Mouse (Mus musculus) heart, embryonic 12.5 days (tissue): ENCODE measurements around the gene Usp28. TPM values are rescaled to one million over a fixed set of nuclear protein-coding genes. Genes with fewer than 3 reads are reported as not detected.
"Not testable (repeated sequence)": the region's sequence is repeated elsewhere in the genome, so short reads cannot be mapped to it uniquely, and the experiment has no call there.

Experiments
- ATAC-seq: fragments of 200-750 bp; cut with Nextera tagmentation; 2 replicates; pipeline ENCODE4 v1.8.0; 2017; ENCODE audit warnings: moderate TSS enrichment, moderate library complexity; ENCODE audit not compliant: insufficient number of reproducible peaks, low FRiP score
- H3K27ac ChIP-seq: fragments of 300-500 bp; sonication (generic); 2 replicates; pipeline ENCODE4 v1.5.1; 2016; ENCODE audit warnings: mild to moderate bottlenecking, moderate library complexity; ENCODE audit not compliant: poor library complexity, severe bottlenecking
- H3K27me3 ChIP-seq: fragments of 300-500 bp; sonication (generic); replicated peaks from 2 replicates; pipeline ENCODE4 v1.6.1; 2016; ENCODE audit warnings: mild to moderate bottlenecking, moderate library complexity
- H3K36me3 ChIP-seq: fragments of 300-500 bp; sonication (generic); 2 replicates; pipeline ENCODE4 v1.6.1; 2016; ENCODE audit warnings: mild to moderate bottlenecking, moderate library complexity
- H3K4me1 ChIP-seq: fragments of 300-500 bp; sonication (generic); replicated peaks from 2 replicates; pipeline ENCODE4 v1.6.1; 2016; ENCODE audit warnings: mild to moderate bottlenecking
- H3K4me2 ChIP-seq: fragments of 300-500 bp; sonication (generic); 2 replicates; pipeline ENCODE4 v1.6.1; 2016; ENCODE audit warnings: mild to moderate bottlenecking, moderate library complexity
- H3K4me3 ChIP-seq: fragments of 300-500 bp; sonication (generic); 2 replicates; pipeline ENCODE4 v1.5.1; 2016; ENCODE audit warnings: mild to moderate bottlenecking
- H3K9ac ChIP-seq: fragments of 300-500 bp; sonication (generic); 2 replicates; pipeline ENCODE4 v1.6.1; 2016; ENCODE audit warnings: mild to moderate bottlenecking, moderate library complexity
- H3K9me3 ChIP-seq: fragments of 300-500 bp; sonication (generic); replicated peaks from 2 replicates; pipeline ENCODE4 v1.6.1; 2016; ENCODE audit warnings: mild to moderate bottlenecking, moderate library complexity
- WGBS: fragments of 180-500 bp; shearing (Covaris S2); methylation state at CpG from one replicate; pipeline ENCODE4 v1.1.7; 2016; 5-methylcytosine and 5-hydroxymethylcytosine counted together
- polyA plus RNA-seq: library from polyadenylated mRNA; unstranded; fragments of >200 nt; fragmentation: Nextera tagmentation; extraction: Ambion mirVana; gene quantifications from 2 replicates; pipeline ENCODE4 v1.2.1, GENCODE M21; 2016

The Usp28 gene
- polyA plus RNA-seq, 1 experiment from 2014 or later: 133 TPM

DNA sequence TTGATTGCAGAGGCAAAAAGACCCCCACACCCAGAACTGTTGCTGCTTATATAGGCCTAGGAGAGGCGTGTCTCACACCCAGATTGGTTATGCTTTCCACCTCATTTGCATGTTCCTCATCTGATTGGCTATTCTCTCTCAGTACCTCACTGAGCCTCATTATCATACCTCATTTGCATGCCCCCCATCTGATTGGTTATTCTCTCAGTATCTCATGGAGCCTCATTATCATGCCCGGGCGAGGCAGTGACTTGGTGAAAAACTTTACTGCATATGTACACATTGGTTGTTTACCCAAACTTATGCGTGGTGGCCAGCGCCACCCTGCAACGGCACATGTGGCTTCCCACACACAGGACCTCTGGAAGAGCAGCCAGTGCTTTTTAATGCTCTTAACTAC, 1.4 kb upstream of the Usp28 start:
- not testable (repeated sequence) for H3K4me2 ChIP-seq, H3K9me3 ChIP-seq, H3K36me3 ChIP-seq, H3K27ac ChIP-seq, ATAC-seq, H3K27me3 ChIP-seq, H3K9ac ChIP-seq
- Histone ChIP-seq H3K4me1 (peaks cover 34% of the 10 kb centered on the region), H3K4me3 (0 out of 2 replicates have a peak overlapping the region, but pooled peaks have one; percentile 84)
- 93% methylated on average over 6 of the region's 6 CpGs for WGBS

DNA sequence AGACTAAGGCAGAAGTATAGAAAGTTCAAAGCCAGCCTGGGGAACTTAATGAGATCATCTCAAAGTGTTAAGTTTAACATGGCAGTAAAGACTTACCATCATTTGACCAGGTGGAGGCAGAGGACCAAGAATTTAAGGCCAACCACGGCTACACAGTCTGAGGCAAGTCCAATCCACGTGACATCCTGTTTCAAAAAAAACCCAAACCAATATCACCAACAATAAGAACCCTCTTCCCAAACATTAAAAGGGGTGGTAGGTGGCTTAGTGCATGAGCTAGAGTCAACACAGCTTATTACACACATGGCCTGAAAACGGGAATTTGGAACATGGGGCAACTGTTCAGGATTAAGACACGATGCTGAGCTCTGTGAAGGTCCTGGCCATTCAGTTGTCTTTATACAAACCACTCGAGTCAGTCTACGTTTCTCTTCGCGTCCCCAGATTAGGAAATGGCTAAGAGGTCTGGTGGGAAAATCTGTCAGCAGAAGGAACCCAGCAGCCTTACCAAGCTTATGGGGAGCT, 793 bp upstream of the Usp28 start:
- 26% methylated on average over 8 of the region's 8 CpGs for WGBS
- Histone ChIP-seq H3K9ac (peak overlapping the region; percentile 80), H3K27ac (peak overlapping the region; percentile 94), H3K4me2 (peak overlapping the region; percentile 83), H3K9me3 (no peaks in the 10 kb centered on the region), H3K4me3 (peak overlapping the region; percentile 84), H3K4me1 (peaks cover 39% of the 10 kb centered on the region), H3K36me3 (no peaks in the 10 kb centered on the region), H3K27me3 (no peaks in the 10 kb centered on the region)
- no peak for ATAC-seq

DNA sequence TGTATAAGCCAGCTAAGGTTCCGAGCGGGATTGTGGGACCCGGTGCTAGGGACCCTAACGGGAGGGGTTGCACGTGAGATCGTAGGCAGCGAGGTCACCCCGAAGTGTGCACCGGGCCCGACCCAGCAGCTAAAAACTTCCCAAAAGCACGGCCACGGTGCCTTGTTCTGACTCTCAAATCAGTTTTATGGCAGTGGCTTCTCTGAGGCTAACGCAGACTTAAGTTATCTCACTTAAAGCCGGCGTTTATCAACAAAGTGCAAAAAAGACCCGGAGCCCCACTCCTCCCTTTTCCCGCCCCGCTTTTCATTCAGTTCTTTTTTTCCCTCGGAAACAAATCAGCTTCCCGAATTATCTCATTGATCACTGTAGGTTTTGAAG, 523 bp downstream of the Usp28 start:
- Histone ChIP-seq H3K4me2 (peak overlapping the region; percentile 83), H3K27ac (peak overlapping the region; percentile 87), H3K4me3 (peak overlapping the region; percentile 84), H3K27me3 (no peaks in the 10 kb centered on the region), H3K4me1 (peaks cover 29% of the 10 kb centered on the region), H3K9ac (peak overlapping the region; percentile 94), H3K36me3 (no peaks in the 10 kb centered on the region), H3K9me3 (no peaks in the 10 kb centered on the region)
- ATAC-seq: no peak
- WGBS: under 1% methylated on average over 20 of the region's 20 CpGs

DNA sequence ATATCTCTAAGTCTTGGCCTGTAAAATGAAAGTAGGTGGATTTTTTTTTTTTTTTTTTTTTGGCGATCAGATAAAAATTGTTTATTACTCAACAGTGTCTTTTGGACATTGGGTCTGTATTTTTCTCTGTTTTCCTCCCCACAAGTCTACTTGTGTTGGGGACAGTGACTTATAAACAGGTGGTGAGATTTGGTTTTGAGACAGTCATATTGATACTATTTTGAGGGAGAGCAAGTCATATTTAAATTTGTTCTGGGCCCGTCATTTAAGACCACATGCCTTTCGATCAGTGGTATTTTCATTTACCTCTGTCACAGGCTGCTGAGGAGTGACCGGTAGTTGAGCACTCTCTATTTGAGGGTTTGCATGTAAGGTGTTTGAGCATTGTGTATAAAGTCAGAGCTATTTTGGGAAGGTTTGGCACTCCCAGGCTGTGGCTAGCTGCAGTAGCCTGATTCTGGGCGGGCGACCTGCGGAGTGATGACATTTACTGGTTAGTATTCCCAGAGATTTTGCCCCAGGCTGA, 1.5 kb downstream of the Usp28 start:
- peak overlapping the region; percentile 89 for H3K27ac ChIP-seq
- H3K4me2 ChIP-seq: peak overlapping the region; percentile 67
- no peaks in the 10 kb centered on the region for H3K27me3 ChIP-seq
- WGBS: 7% methylated on average over 7 of the region's 7 CpGs
- H3K9ac ChIP-seq: peak overlapping the region; percentile 61; the same call in 1 of the 2 replicates
- H3K4me3 ChIP-seq: peak overlapping the region; percentile 84
- no peaks in the 10 kb centered on the region for H3K9me3 ChIP-seq
- peaks cover 6% of the 10 kb centered on the region for H3K36me3 ChIP-seq
- peaks cover 27% of the 10 kb centered on the region for H3K4me1 ChIP-seq
- 0 out of 2 replicates have a peak, but pooled peaks have one; percentile 7 for ATAC-seq

DNA sequence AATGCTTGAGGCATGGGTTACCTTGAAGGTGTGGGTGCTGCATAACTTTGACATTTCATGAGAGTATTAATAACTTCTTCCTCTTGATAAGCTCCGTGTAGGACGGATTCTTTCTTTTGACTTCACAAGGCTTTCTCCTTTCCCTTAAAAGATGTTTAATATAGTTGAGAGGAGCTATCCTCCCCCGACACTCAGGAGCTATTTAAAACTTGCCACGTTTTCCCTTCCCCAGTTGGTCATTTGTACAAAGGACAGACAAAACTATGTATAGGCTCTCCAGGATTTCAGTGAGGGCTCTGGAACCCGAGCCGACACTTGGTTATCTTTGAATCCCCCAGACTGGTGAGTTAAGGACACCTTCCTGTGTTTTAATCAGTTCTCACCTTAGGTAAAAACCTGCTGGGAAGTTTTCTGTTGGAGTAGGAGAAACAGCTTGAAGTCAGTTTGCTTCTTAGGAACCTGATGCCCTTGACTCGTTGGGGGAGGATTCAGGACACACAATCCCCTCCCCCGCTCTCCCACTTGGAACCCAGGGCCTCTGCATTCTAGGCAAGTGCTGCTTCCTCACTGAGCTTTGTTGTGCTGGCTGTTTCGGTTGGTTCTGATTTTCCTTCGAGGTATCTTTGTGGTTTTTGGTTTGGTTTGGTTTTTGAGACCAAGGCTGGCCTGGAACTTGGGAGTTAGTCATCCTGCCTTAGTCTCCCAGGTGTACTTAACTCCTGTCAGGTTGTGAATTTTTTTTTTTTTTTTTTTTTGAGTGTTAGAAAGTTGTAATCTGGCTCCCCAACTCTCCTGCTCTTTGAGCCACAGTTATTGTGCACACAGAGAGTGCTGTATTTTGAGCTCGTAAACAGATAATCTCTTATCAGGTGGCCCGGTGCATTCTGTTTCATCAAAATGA, 2.3 kb downstream of the Usp28 start:
- Histone ChIP-seq H3K27me3 (no peaks in the 10 kb centered on the region), H3K9ac (peak overlapping the region; percentile 61), H3K4me3 (peak overlapping the region; percentile 84), H3K9me3 (no peaks in the 10 kb centered on the region), H3K36me3 (peaks cover 6% of the 10 kb centered on the region), H3K27ac (peak overlapping the region; percentile 89), H3K4me1 (peaks cover 27% of the 10 kb centered on the region), H3K4me2 (peak overlapping the region; percentile 67)
- no peak for ATAC-seq
- WGBS: 10% methylated on average over 12 of the region's 12 CpGs

DNA sequence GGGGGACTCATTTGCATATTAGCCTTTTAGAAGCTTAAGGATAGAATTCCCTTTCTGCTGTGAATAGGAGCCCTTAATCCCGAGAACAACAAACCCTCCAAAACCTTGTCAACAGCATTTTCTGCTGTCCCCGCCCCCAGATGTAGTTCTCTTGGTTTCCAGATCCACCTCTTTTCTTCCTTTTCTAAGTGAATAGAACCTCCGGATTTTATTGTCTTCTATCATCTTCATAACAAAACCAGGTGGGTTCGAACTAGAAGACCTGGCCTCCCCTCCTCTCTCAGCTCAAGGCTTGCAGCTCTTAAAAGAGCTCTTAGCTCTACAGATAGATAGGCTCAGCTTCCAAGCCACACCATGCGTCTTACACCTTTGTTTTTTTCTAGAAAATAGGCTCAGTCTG, 6.5 kb downstream of the Usp28 start:
- H3K9ac ChIP-seq: no peak overlapping the region
- H3K4me2 ChIP-seq: no peak overlapping the region
- H3K4me3 ChIP-seq: no peak overlapping the region
- peaks cover 34% of the 10 kb centered on the region for H3K4me1 ChIP-seq
- H3K9me3 ChIP-seq: no peaks in the 10 kb centered on the region
- 68% methylated on average over 5 of the region's 5 CpGs for WGBS
- H3K27me3 ChIP-seq: no peaks in the 10 kb centered on the region
- ATAC-seq: no peak
- peaks cover 21% of the 10 kb centered on the region for H3K36me3 ChIP-seq
- H3K27ac ChIP-seq: no peak overlapping the region

DNA sequence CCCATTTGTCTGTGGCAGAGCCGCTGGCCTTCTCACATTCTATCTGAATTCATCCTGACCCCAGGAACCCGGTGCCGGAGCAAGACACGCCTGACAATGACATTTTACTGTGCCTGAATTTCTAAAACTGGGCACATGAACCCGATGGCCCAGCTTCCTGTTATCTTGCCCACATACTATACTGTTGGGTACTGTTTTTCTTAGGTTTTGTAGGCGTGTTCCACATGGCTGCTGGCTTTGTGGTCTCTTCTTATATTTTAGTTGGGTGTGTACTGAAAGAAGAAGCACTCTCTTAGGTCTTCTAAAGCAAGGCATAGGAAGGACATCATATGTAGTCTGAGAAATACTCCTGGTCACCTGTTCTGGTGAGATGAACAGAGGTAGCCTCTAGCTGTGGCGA, 9.6 kb downstream of the Usp28 start:
- Histone ChIP-seq H3K4me2 (no peak overlapping the region), H3K9ac (no peak overlapping the region), H3K27ac (no peak overlapping the region), H3K4me1 (peaks cover 29% of the 10 kb centered on the region), H3K4me3 (no peak overlapping the region), H3K36me3 (peaks cover 37% of the 10 kb centered on the region), H3K9me3 (no peaks in the 10 kb centered on the region), H3K27me3 (no peaks in the 10 kb centered on the region)
- ATAC-seq: no peak
- 84% methylated on average over 7 of the region's 7 CpGs for WGBS

DNA sequence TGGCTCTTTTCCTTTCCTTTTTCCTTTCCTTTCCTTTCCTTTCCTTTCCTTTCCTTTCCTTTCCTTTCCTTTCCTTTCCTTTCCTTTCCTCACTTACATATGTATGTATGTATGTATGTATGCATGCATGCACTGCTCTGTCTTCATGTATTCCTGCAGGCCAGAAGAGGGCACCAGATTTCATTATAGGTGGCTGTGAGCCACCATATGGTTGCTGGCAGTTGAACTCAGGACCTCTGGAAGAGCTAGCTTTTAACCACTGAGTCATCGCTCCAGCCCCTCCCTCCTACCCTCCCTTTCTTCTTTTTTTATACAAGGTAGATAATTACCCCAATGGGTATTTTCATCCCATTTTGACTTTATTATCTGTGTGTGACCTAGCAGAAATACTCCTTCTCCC, 10.6 kb downstream of the Usp28 start:
- no peak overlapping the region for H3K27ac ChIP-seq
- H3K4me2 ChIP-seq: no peak overlapping the region
- H3K4me3 ChIP-seq: no peak overlapping the region
- H3K9me3 ChIP-seq: no peaks in the 10 kb centered on the region
- 100% methylated on average over 1 of the region's 1 CpGs for WGBS
- H3K36me3 ChIP-seq: peaks cover 43% of the 10 kb centered on the region
- no peaks in the 10 kb centered on the region for H3K27me3 ChIP-seq
- H3K9ac ChIP-seq: no peak overlapping the region
- peaks cover 35% of the 10 kb centered on the region for H3K4me1 ChIP-seq
- ATAC-seq: no peak

DNA sequence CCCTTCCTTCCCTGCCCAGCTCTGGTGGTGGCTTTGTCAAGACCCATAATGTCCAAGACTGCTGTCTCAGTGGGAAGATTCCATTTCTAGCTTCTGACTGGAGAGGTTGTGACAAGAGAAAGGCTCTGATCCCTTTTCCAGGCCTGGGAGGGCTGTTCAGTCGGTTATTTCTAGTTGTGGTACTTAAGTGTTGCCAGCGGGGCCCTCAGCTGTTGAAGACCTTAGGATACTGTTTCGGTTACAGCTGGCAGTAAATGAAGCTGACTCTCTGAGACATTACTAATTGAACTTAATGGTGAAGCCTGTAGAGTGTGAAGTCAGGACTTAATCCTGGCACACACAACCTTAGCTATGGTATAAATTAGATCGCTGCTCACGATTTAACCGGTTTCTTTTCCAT, 14.1 kb downstream of the Usp28 start:
- Histone ChIP-seq H3K27me3 (no peaks in the 10 kb centered on the region), H3K36me3 (peaks cover 57% of the 10 kb centered on the region), H3K4me3 (no peak overlapping the region), H3K4me1 (peaks cover 17% of the 10 kb centered on the region), H3K27ac (peak overlapping the region; percentile 68), H3K4me2 (no peak overlapping the region), H3K9me3 (no peaks in the 10 kb centered on the region), H3K9ac (no peak overlapping the region)
- 71% methylated on average over 6 of the region's 6 CpGs for WGBS
- no peak for ATAC-seq

DNA sequence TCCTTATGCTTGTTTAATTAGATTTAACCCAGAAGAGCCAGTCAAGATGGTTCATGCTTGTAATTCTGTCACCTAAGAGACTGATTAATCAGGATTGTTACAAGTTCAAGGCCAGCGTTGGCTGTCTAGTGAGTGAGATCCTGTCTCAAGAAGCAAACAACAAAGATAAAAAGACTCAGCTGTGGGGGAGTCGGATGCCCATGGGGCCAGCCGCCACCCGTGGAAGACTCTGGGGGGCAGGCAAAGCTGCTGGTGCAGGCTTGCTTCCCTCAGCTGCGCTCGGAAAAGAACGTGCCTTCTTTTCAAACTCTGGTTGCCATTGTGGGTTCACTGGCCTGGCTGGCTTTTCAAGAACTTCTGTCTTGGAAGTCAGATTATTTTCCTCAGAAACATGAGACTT, 30.6 kb downstream of the Usp28 start:
- Histone ChIP-seq H3K4me3 (no peak overlapping the region), H3K9ac (no peak overlapping the region), H3K4me1 (no peaks in the 10 kb centered on the region), H3K27ac (no peak overlapping the region), H3K4me2 (no peak overlapping the region), H3K27me3 (no peaks in the 10 kb centered on the region), H3K9me3 (no peaks in the 10 kb centered on the region), H3K36me3 (peaks cover 81% of the 10 kb centered on the region)
- ATAC-seq: no peak
- WGBS: 71% methylated on average over 7 of the region's 7 CpGs

DNA sequence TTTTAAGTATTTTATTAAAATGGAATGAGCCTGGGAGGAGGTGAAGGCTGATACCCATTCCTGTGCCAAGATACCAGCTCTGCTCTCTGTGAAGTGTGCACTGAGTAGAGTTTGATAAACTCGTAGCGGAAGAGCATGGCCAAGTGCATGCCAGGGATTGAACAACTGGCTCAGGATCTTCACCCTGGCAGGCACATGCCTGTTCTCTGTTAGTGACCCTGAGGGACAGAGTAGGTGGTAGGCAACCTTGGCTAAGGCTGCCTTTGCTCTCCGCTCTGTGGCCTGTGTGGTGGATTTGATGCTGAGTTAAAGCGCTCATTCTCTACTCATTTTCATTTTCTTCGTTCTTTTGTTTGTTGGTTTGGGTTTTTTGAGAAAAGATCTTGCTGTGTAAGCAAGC, 36.1 kb downstream of the Usp28 start:
- H3K27ac ChIP-seq: 0 out of 2 replicates have a peak overlapping the region, but pooled peaks have one; percentile 2
- peaks cover 65% of the 10 kb centered on the region for H3K36me3 ChIP-seq
- no peak overlapping the region for H3K4me2 ChIP-seq
- no peaks in the 10 kb centered on the region for H3K4me1 ChIP-seq
- H3K27me3 ChIP-seq: no peaks in the 10 kb centered on the region
- ATAC-seq: no peak
- H3K9ac ChIP-seq: no peak overlapping the region
- H3K9me3 ChIP-seq: no peaks in the 10 kb centered on the region
- H3K4me3 ChIP-seq: no peak overlapping the region
- WGBS: 90% methylated on average over 5 of the region's 5 CpGs
